Mouse (Mus musculus): ENCODE data around the gene Retnla.
"Not testable (repeated sequence)": the region's sequence is repeated elsewhere in the genome, so short reads cannot be mapped to it uniquely, and the experiment has no call there.

The Retnla gene

GRCm38 (mm10) chr16:48842266-48842665 lies at the start of gene Retnla:
Gene Retnla, plus strand, starts transcription at chr16:48842551.
- in situ Hi-C loops (cut with MboI; ENCODE audit: low pct_unique_long_range_greater_than_20kb in 1 of 2, low sequenced_read_pairs in 2 of 2, unreplicated experiment in 1 of 2) = no loop called here

DNA sequence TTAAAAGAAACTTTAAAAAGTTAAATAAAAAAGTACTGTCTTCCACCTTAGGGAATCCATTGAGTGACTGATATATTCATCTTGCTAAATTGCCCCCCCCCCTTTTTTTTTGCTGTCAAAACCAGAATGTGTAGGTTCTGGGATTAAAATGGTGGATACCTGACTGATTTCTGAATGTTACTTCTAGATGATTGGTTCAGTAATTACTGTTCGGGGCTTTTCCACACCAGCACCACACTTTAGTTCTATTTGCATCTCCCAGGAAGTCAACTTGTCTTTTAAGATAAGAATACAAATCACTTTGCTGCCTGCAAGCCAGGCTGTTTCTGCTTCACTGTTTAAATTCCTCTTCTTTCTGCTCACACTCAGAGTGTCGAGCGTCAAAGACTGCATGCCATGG lies 44.1 kb upstream of the Retnla start:
- in situ Hi-C loops (cut with MboI; ENCODE audit: low pct_unique_long_range_greater_than_20kb in 1 of 2, low sequenced_read_pairs in 2 of 2, unreplicated experiment in 1 of 2) = no loop called here

- in situ Hi-C loops (cut with MboI; ENCODE audit: low pct_unique_long_range_greater_than_20kb in 1 of 2, low sequenced_read_pairs in 2 of 2, unreplicated experiment in 1 of 2) = no loop called here
Observed at GRCm38 (mm10) chr16:48799470-48799869, 42.9 kb upstream of the Retnla start.

GRCm38 (mm10) chr16:48800906-48801305 lies 41.4 kb upstream of the Retnla start:
- in situ Hi-C loops (cut with MboI; ENCODE audit: low pct_unique_long_range_greater_than_20kb in 1 of 2, low sequenced_read_pairs in 2 of 2, unreplicated experiment in 1 of 2) = no loop called here

- in situ Hi-C loops (cut with MboI; ENCODE audit: low pct_unique_long_range_greater_than_20kb in 1 of 2, low sequenced_read_pairs in 2 of 2, unreplicated experiment in 1 of 2) = no loop called here
Observed at GRCm38 (mm10) chr16:48805412-48805811, 36.9 kb upstream of the Retnla start.

DNA sequence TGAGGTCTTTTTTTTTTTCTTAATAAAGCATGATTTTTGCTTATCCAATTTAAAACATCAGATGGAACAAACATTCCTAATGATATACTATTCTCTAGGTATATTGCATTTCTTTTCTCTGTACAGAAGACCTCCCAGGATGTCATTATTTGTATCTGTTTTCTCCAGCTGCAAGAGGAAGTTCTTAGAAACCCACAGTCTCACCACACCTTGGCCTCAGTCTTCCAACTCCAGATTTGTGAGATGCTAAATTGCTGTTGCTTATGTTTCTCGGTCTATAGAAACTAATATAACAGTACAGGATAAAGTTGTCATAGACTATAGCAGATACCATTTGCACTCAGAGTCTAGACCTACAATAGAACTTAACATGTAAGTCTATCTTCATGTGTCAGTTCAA lies 35.8 kb upstream of the Retnla start:
- in situ Hi-C loops (cut with MboI; ENCODE audit: low pct_unique_long_range_greater_than_20kb in 1 of 2, low sequenced_read_pairs in 2 of 2, unreplicated experiment in 1 of 2) = no loop called here

- in situ Hi-C loops (cut with MboI; ENCODE audit: low pct_unique_long_range_greater_than_20kb in 1 of 2, low sequenced_read_pairs in 2 of 2, unreplicated experiment in 1 of 2) = no loop called here
Observed at GRCm38 (mm10) chr16:48809374-48809773, 33.0 kb upstream of the Retnla start.

GRCm38 (mm10) chr16:48811881-48812436 lies 30.4 kb upstream of the Retnla start:
- in situ Hi-C loops (cut with MboI; ENCODE audit: low pct_unique_long_range_greater_than_20kb in 1 of 2, low sequenced_read_pairs in 2 of 2, unreplicated experiment in 1 of 2) = no loop called here

GRCm38 (mm10) chr16:48816695-48817094 lies 25.7 kb upstream of the Retnla start, which contains the start of gene Retnlb:
Gene Retnlb, plus strand, starts transcription at chr16:48816856.
- in situ Hi-C loops (cut with MboI; ENCODE audit: low pct_unique_long_range_greater_than_20kb in 1 of 2, low sequenced_read_pairs in 2 of 2, unreplicated experiment in 1 of 2) = no loop called here

DNA sequence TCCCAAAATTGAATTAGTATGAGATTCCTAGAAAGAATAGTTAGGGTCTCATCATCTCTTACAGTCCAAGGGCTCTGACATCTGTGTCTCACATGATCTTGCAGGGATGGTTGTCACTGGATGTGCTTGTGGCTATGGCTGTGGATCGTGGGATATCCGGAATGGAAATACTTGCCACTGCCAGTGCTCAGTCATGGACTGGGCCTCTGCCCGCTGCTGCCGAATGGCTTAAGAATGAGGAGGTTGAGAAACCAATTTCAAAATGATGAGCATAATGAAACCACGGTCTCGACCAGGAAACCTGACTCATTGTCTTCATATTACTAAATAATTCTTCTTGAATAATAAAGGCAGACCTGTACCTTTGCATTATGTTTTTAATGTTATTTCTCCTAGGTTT lies 23.8 kb upstream of the Retnla start:
- in situ Hi-C loops (cut with MboI; ENCODE audit: low pct_unique_long_range_greater_than_20kb in 1 of 2, low sequenced_read_pairs in 2 of 2, unreplicated experiment in 1 of 2) = no loop called here

- in situ Hi-C loops (cut with MboI; ENCODE audit: low pct_unique_long_range_greater_than_20kb in 1 of 2, low sequenced_read_pairs in 2 of 2, unreplicated experiment in 1 of 2) = no loop called here
Observed at GRCm38 (mm10) chr16:48826474-48826873, 15.9 kb upstream of the Retnla start.

DNA sequence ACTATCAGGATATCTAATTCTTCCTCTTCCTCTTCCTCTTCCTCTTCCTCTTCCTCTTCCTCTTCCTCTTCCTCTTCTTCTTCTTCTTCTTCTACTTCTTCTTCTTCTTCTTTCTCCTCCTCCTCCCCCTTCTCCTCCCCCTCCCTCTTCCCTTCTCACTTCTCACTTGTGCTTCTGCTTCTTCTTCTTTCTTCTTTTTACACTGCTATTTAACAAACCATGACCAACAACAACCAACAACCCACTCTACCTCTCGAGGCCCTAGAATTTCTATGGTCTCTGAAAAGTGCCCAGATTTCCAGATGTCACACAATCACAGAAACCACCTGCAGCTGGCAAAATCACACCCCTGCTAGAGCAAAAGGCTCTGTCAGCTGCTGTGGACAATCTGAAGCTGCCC lies 14.7 kb upstream of the Retnla start:
- in situ Hi-C loops (cut with MboI; ENCODE audit: low pct_unique_long_range_greater_than_20kb in 1 of 2, low sequenced_read_pairs in 2 of 2, unreplicated experiment in 1 of 2) = no loop called here

DNA sequence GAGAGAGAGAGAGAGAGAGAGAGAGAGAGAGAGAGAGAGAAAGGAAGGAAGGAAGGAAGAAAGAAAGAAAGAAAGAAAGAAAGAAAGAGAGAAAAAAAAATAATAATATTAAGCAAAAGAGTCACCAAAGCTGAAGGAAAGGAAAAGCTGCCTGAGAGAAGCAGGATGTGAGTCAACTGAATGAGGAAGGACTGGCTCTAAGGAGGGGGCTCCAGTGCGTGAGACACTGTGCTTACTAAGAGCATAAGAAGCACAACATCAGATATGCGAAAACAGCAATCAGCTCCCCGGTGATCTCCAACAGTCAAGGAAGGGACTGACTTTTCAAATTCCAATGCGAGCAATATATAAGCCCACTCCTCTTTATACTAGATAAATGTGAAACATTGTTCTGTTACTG lies 13.3 kb upstream of the Retnla start:
- in situ Hi-C loops (cut with MboI; ENCODE audit: low pct_unique_long_range_greater_than_20kb in 1 of 2, low sequenced_read_pairs in 2 of 2, unreplicated experiment in 1 of 2) = no loop called here

DNA sequence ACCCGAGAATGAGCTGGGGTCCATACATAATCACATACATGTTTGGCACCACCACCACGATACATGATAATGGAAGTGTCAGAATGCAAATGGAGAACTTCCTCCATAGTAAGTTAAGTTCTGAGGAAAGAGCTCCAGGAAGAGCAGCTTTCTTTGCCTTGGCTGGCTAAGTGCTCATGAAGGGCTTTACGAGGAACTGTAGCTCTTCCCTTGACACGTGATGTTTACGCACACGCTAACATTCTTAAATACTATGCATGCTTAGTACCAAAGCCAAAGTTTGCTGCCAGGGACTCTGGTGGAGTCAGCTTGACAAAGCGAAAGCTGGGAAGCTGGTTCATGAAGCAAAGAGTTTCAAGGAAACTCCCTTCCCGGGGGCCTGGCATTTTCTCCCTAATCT lies 10.3 kb upstream of the Retnla start:
- in situ Hi-C loops (cut with MboI; ENCODE audit: low pct_unique_long_range_greater_than_20kb in 1 of 2, low sequenced_read_pairs in 2 of 2, unreplicated experiment in 1 of 2) = no loop called here

- in situ Hi-C loops (cut with MboI; ENCODE audit: low pct_unique_long_range_greater_than_20kb in 1 of 2, low sequenced_read_pairs in 2 of 2, unreplicated experiment in 1 of 2) = not testable (repeated sequence)
Observed at GRCm38 (mm10) chr16:48833626-48834025, 8.7 kb upstream of the Retnla start.

DNA sequence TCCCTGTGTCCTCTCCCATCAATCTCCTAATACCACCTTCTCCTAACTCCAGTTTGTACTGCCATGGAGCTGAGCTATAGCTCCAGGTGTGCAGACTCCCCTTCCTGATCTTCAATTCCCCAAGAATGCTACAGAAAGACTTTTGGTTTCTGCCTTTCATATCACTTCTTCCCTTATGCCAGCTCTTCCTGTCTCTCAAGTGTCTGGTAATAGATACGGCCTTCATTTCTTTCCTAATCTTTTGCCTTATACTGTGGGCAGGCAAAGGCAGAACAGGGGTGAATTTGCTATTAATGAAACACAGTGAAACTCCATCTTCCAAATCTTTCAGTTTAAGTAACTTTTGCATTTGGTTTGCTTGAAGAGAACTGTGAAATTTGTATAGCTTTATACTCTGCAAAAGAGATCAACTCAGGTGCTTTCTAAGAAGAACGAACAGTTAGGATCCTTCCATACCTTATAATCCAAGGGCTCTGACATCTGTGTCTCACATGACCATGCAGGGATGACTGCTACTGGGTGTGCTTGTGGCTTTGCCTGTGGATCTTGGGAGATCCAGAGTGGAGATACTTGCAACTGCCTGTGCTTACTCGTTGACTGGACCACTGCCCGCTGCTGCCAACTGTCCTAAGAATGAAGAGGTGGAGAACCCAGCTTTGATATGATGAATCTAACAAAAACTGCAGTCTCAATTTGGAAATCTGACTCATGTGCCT lies 1.5 kb downstream of the Retnla start:
- in situ Hi-C loops (cut with MboI; ENCODE audit: low pct_unique_long_range_greater_than_20kb in 1 of 2, low sequenced_read_pairs in 2 of 2, unreplicated experiment in 1 of 2) = no loop called here

DNA sequence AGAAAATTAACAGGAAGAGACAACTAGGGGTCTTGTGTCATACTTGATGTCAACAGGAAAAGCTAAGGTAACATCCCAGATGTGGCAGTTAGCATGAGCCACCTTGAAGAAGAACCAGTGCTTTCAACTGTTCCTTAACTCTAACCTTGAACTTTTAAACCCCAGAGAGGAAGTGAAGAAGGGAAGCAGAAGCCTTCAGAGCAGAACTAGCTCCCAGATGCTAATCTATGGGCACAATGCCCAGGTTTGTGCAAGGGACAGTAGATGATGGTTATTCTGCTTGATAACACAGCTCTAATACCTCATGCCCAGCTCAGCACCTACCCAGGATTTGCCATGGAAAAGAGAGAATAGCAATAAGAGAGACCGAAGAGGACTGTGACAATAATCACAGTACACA lies 22.7 kb downstream of the Retnla start:
- in situ Hi-C loops (cut with MboI; ENCODE audit: low pct_unique_long_range_greater_than_20kb in 1 of 2, low sequenced_read_pairs in 2 of 2, unreplicated experiment in 1 of 2) = not testable (repeated sequence)

GRCm38 (mm10) chr16:48867690-48868089 lies 25.3 kb downstream of the Retnla start:
- in situ Hi-C loops (cut with MboI; ENCODE audit: low pct_unique_long_range_greater_than_20kb in 1 of 2, low sequenced_read_pairs in 2 of 2, unreplicated experiment in 1 of 2) = no loop called here

GRCm38 (mm10) chr16:48868663-48869062 lies 26.3 kb downstream of the Retnla start:
- in situ Hi-C loops (cut with MboI; ENCODE audit: low pct_unique_long_range_greater_than_20kb in 1 of 2, low sequenced_read_pairs in 2 of 2, unreplicated experiment in 1 of 2) = no loop called here

DNA sequence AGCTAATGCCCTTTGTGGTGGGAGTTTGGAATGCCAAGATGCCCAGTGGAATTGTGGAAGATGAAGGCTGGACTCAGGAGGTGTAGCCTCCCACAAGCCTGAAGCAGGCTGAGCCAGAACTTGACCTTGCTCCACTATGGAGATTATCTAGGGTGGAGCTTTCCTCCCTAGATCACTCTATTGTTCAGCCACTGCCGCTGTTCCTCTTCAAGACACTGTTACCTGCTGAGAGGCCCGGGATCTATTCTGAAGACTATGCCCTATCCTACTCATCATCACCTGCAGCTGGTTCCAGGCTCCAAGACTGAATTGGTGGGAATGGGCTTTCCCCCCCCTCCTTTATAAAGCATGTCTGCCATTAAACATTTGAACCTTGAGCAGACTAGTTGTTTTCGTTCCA lies 27.3 kb downstream of the Retnla start:
- in situ Hi-C loops (cut with MboI; ENCODE audit: low pct_unique_long_range_greater_than_20kb in 1 of 2, low sequenced_read_pairs in 2 of 2, unreplicated experiment in 1 of 2) = no loop called here
